Mouse (Mus musculus) adrenal gland, postnatal 36 days (tissue): ENCODE data around the gene Gtf3c6. TPM values are rescaled to one million over a fixed set of nuclear protein-coding genes. Genes with fewer than 3 reads are reported as not detected.

Experiments
- DNase-seq, 2 experiments: peaks; one replicate each; pipeline ENCODE4 v3.0.0; 2021; ENCODE audit warnings: mixed read lengths in 1 of 2
- long read RNA-seq, 2 experiments: library from polyadenylated mRNA; stranded (forward); transcript quantifications; one replicate each; pipeline ENCODE4 v2.0.0; 2021; ENCODE audit warnings: borderline sequencing depth in 2 of 2
- total RNA-seq, 2 experiments: library from RNA; stranded (reverse); gene quantifications; 2 replicates each; pipeline ENCODE4 v1.2.3; 2021

Gtf3c6 gene
- 10 to 100 TPM; 43.4 to 45.0 TPM for total RNA-seq
- long read RNA-seq, experiment 1, transcript Gtf3c6-201 (6 exons, 887 nt): minor isoform, 9 of 48 reads
- long read RNA-seq, experiment 1, transcript Gtf3c6-206 (6 exons, 2,526 nt): major isoform, 28 of 48 reads
- long read RNA-seq, experiment 1, partial matches to known transcripts: 1 of 48 reads
- long read RNA-seq, experiment 1, other reads (novel, unspliced or antisense): 10 of 48 reads
- long read RNA-seq, experiment 2, transcript Gtf3c6-206 (6 exons, 2,526 nt): major isoform, 22 of 25 reads
- long read RNA-seq, experiment 2, partial matches to known transcripts: 1 of 25 reads
- long read RNA-seq, experiment 2, other reads (novel, unspliced or antisense): 0 of 25 reads

GRCm38 (mm10) chr10:40257414-40258255 lies at the start of gene Gtf3c6:
Gene Gtf3c6 (minus strand): TSS chr10:40258108.
- peak; percentile 94 for DNase-seq

DNA sequence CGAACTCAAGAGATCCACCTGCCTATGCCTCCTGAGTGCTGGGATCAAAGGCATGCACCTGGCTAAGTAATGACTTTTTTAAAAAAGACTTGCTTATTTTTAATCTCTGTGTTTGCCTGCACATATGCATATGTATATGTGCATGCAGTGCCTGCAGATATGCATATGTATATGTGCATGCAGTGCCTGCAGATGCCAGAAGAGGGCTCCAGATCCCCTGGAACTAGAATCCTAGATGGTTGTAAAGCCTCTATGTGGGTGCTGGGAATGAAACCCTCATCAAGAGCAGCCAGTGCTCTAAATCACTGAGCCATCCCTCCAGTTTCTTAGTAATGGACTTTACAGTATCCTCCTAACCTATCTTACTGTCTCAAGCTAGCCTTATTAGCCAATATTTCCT lies 48.1 kb upstream of the Gtf3c6 start:
- DNase-seq: no peak

DNA sequence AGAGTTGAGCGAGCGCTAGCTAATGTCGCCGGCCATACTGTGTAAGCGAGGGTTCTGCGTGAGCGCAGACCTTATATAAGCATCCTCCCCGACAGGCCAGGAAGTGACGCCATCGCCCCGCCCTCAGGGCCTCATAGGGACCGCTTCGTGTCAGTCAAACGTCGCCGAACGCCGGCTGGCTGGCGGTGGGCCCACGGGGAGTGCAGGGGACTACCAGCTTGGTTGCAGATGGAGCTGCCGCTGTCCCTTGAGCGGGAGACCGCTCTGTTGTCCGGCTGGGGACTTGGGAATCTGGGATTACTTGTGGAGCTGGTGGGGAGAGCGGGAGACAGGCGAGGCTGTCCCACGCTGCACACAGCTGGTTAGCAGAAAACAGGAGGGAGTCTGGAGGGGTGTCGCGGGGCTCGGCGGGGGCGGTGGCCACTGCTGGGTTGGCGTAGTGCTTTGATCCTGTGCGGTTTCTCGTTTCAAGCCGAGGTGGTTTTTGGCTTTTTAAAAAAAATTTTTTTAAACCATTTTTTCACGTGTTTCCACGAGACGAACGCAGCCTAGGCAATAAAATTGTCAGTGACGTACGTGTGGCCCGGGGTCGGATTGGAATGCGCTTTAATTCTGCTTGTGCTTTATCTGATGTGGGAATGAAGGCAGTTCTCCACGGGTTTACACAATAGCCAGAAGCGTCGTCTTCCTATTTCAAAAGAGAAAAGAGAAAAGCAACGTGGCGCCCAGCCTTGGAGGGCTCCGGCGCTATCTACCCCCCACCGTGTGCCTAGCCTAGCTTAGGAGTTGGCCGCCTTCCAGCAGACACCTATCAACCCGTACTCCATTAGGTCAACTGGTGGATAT lies 44.5 kb upstream of the Gtf3c6 start, which contains the start of gene Amd1:
Gene Amd1, minus strand, starts transcription at position 47 of the 846 bp plus-strand sequence.
- DNase-seq: peak; percentile 100

- peak; percentile 35 to 66 for DNase-seq
Observed at GRCm38 (mm10) chr10:40301181-40302075, 43.5 kb upstream of the Gtf3c6 start.

DNA sequence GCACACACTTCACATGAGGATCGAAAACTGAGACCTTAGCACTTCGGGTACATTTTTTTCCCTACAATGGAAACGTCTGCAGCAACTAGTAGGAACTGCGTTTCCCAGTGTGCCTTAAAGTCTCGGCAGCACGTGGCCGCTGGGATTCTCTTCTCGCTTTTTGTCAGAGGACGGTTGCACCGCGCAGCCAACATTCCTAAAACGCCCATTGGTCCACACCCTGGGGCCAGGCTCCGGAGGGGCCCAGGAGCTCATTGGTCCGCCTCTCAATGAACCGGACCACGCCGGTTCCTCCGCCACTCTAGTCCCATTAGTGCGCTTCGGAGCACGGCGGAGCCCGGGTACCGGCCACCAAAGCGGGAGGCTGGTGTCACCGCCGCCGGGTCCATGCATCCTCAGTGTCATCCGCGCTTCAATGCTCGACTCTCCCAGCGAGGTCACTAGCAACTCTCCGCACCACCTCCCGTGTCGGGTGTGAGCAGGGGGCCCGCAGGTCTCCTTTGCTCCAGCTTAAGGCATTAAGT lies 42.8 kb upstream of the Gtf3c6 start:
- DNase-seq: peak; percentile 87 to 89

- DNase-seq: peak; percentile 25 to 30
Observed at GRCm38 (mm10) chr10:40292640-40293039, 34.7 kb upstream of the Gtf3c6 start.

DNA sequence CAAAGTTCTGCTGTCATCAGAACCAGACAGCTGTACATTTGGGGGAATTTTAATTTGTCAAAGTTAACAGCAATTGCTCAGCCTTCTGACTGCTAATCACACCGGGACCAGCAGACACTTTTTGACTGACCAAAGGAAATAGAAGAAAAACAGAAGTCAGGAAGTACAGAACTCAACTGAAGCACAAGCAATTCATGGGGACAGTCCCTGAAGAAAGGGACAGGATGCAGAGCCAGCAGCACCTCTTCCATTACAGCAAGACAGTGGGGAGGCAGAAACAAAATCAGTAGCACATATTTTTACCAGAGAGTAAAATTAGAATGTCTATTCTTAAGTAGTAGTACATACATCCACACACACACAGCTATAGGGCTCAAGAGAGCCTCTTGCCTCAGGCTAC lies 28.9 kb upstream of the Gtf3c6 start:
- DNase-seq: no peak

GRCm38 (mm10) chr10:40285571-40285970 lies 27.7 kb upstream of the Gtf3c6 start:
- no peak for DNase-seq

- DNase-seq: no peak
Observed at GRCm38 (mm10) chr10:40284997-40285396, 27.1 kb upstream of the Gtf3c6 start.

GRCm38 (mm10) chr10:40284179-40284831 lies 26.4 kb upstream of the Gtf3c6 start:
- no peak for DNase-seq

GRCm38 (mm10) chr10:40283636-40284035 lies 25.7 kb upstream of the Gtf3c6 start:
- DNase-seq: no peak

DNA sequence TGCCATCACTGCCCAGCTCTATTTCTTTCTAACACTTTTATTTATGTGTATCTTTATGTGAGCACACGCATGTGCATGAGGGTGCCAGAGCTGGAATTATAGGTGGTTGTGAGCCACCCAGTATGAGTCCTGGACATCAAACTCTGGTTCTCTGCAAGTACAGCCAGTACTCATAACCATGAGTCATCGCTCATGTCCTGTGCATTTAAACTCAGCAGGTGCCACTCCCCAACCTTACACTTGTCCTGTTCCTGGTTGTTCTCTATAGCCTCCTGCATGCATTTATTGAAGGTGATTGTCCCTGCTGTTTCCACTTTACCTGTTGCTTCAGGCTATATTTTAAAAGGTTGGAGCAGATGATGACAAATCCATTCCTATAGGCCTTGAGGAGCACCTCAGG lies 23.7 kb upstream of the Gtf3c6 start:
- DNase-seq: no peak

DNA sequence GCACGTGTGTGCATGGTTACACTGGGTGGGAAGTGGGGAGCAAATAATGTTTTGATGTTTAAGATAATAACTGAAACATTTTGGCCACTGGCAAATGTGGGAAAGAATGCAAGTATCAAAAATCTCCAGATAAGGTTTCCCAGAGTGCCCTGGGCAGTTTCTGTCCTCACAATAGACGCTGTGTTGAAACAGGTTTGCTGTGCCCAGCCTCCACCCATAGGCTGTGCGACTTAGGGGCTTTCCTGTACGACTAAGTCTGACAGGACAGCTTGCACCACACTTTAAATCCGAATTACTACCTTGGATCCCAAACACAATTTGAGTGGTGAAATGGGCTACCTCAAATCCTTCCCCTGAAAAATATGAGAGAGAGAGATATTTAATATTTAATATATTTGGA lies 20.4 kb upstream of the Gtf3c6 start:
- no peak for DNase-seq

- peak in 1 of 2 experiments; percentile 21 for DNase-seq
Observed at GRCm38 (mm10) chr10:40275991-40276390, 18.1 kb upstream of the Gtf3c6 start.

DNA sequence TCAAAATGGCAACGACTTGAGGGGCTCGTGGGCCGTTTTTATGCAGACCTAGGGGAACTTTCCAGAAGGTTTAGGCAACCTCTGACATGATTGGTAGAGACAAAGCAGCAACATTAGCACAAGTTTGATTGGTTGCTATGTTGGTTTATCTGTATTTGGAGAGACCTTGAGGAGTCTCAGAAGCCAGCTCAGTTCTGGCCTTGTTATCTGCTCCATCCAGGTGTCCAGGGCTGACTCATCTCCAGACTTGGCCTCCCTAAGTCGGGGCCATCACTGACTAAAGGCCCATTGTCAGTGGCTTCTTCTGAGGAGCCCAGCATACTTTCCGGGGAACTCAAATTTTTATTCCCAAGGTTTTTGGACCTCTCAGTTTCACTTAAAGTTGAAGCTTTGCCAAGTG lies 16.0 kb upstream of the Gtf3c6 start:
- peak in 1 of 2 experiments; percentile 9 for DNase-seq

DNA sequence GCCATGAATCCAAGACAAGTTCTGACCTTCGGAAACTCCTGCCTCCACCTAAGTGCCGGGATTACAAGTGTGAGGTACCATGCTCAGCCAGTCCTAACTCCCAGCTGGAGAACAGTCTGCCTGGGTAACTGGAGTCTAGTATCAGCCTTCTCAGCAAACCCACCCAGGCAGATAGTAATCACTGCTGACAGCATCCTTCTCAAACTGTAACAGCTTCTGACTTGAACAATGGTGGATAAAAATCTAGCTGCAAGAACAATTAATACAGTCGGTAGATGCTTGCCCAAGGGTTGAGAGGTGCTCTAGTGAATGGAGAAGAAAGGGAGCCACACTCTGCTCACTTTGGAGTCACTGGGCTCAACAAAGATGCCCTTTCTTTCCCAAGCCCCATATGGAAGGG lies 13.3 kb upstream of the Gtf3c6 start:
- DNase-seq: no peak

GRCm38 (mm10) chr10:40264920-40265319 lies 7.0 kb upstream of the Gtf3c6 start:
- no peak for DNase-seq

- peak; percentile 69 to 77 for DNase-seq
Observed at GRCm38 (mm10) chr10:40263691-40264090, 5.8 kb upstream of the Gtf3c6 start.

- no peak for DNase-seq
Observed at GRCm38 (mm10) chr10:40262200-40262599, 4.3 kb upstream of the Gtf3c6 start.

GRCm38 (mm10) chr10:40260305-40260704 lies 2.4 kb upstream of the Gtf3c6 start:
- no peak for DNase-seq
